10 mouse cellular contexts compared by ENCODE assay signal in genomic region chrX:73476621-73477020, GRCm38 (mm10). TPM values are rescaled to one million over a fixed set of nuclear protein-coding genes. Genes with fewer than 3 reads are reported as not detected.
DNase-seq lines count a peak whose midpoint lies in the region; ATAC-seq and TF ChIP-seq lines count a peak whose summit lies in the region.
"Had no signal": no experiment of that assay in that cellular context is flagged by ENCODE, and none has a peak within 500 bp of the region (broad histone marks: within the 10 kb centered on the region; RNA-seq: fewer than 3 reads in every experiment).

No protein-coding gene starts in this region.

- WGBS in limb, embryonic 13.5 days, result 70% methylated on average over 2 of the region's 2 CpGs
- WGBS in limb, embryonic 10.5 days, result 63% methylated on average over 2 of the region's 2 CpGs
- WGBS in liver, embryonic 11.5 days, result 57% methylated on average over 2 of the region's 2 CpGs
- WGBS in hindbrain, postnatal 0 days, result 77% methylated on average over 2 of the region's 2 CpGs
- 83% methylated on average over 2 of the region's 2 CpGs for WGBS in hindbrain, embryonic 16.5 days

- H3K4me2 ChIP-seq in limb, embryonic 13.5 days (replicated peaks), result no peak overlapping the region
- H3K4me2 ChIP-seq in liver, embryonic 11.5 days, result no peak overlapping the region
- H3K4me2 ChIP-seq in hindbrain, postnatal 0 days (ENCODE audit: low read depth, low read length), result no peak overlapping the region
- H3K4me2 ChIP-seq in hindbrain, embryonic 16.5 days (ENCODE audit: low read length), result no peak overlapping the region

- peaks cover 8% of the 10 kb centered on the region; the same call in 1 of the 2 replicates for H3K27me3 ChIP-seq in limb, embryonic 13.5 days
- H3K27me3 ChIP-seq in limb, embryonic 10.5 days (ENCODE audit: low read depth, poor library complexity, severe bottlenecking), result peaks cover 98% of the 10 kb centered on the region
- H3K27me3 ChIP-seq in liver, embryonic 11.5 days (replicated peaks; ENCODE audit: control insufficient read depth, insufficient read depth, low read length), result peaks cover 19% of the 10 kb centered on the region
- H3K27me3 ChIP-seq in hindbrain, postnatal 0 days (ENCODE audit: insufficient read depth, low read length), result no peaks in the 10 kb centered on the region
- no peaks in the 10 kb centered on the region; the same call in 1 of the 2 replicates for H3K27me3 ChIP-seq in hindbrain, embryonic 16.5 days (replicated peaks; ENCODE audit: control insufficient read depth, insufficient read depth, low read length)

- intact Hi-C loops in heart, postnatal 14 days (cut with DNase I), result loop anchor here (10.0 kb wide), 1 partner anchor 78 kb away; no protein-coding TSS in a partner anchor

- no peak overlapping the region for H3K9ac ChIP-seq in limb, embryonic 13.5 days
- no peak overlapping the region for H3K9ac ChIP-seq in liver, embryonic 11.5 days (ENCODE audit: low read depth, low read length)
- no peak overlapping the region for H3K9ac ChIP-seq in hindbrain, postnatal 0 days (replicated peaks; ENCODE audit: low read length)
- H3K9ac ChIP-seq in hindbrain, embryonic 16.5 days (ENCODE audit: low read depth, low read length), result no peak overlapping the region

- 0 out of 2 replicates have a peak overlapping the region, but pooled peaks have one; percentile 3 for H3K27ac ChIP-seq in limb, embryonic 13.5 days
- H3K27ac ChIP-seq in limb, embryonic 10.5 days, result no peak overlapping the region
- H3K27ac ChIP-seq in liver, embryonic 11.5 days (ENCODE audit: low read depth, low read length), result peak overlapping the region; percentile 6; the same call in 1 of the 2 replicates
- no peak overlapping the region for H3K27ac ChIP-seq in hindbrain, postnatal 0 days
- H3K27ac ChIP-seq in hindbrain, embryonic 16.5 days (ENCODE audit: low read depth, low read length), result no peak overlapping the region

- no peaks in the 10 kb centered on the region for H3K9me3 ChIP-seq in limb, embryonic 13.5 days
- no peaks in the 10 kb centered on the region for H3K9me3 ChIP-seq in limb, embryonic 10.5 days (replicated peaks)
- no peaks in the 10 kb centered on the region for H3K9me3 ChIP-seq in liver, embryonic 11.5 days (ENCODE audit: control insufficient read depth, low read length)
- no peaks in the 10 kb centered on the region for H3K9me3 ChIP-seq in hindbrain, postnatal 0 days (ENCODE audit: low read length)
- H3K9me3 ChIP-seq in hindbrain, embryonic 16.5 days (ENCODE audit: control insufficient read depth, low read length), result no peaks in the 10 kb centered on the region
- H3K9me3 ChIP-seq: megakaryocyte, embryonic 14.5 days had no signal

- no peak overlapping the region for H3K4me3 ChIP-seq in limb, embryonic 13.5 days
- H3K4me3 ChIP-seq in limb, embryonic 10.5 days, result no peak overlapping the region
- H3K4me3 ChIP-seq in liver, embryonic 11.5 days (ENCODE audit: low read depth, low read length), result no peak overlapping the region
- H3K4me3 ChIP-seq in hindbrain, postnatal 0 days (ENCODE audit: low read length), result no peak overlapping the region
- H3K4me3 ChIP-seq in hindbrain, embryonic 16.5 days (ENCODE audit: low read length), result no peak overlapping the region
- H3K4me3 ChIP-seq: megakaryocyte, embryonic 14.5 days had no signal

- H3K36me3 ChIP-seq in limb, embryonic 13.5 days, result no peaks in the 10 kb centered on the region
- H3K36me3 ChIP-seq in limb, embryonic 10.5 days, result no peaks in the 10 kb centered on the region
- no peaks in the 10 kb centered on the region for H3K36me3 ChIP-seq in liver, embryonic 11.5 days (ENCODE audit: control insufficient read depth, insufficient read depth, low read length)
- H3K36me3 ChIP-seq in hindbrain, postnatal 0 days (ENCODE audit: insufficient read depth, low read length), result no peaks in the 10 kb centered on the region
- no peaks in the 10 kb centered on the region for H3K36me3 ChIP-seq in hindbrain, embryonic 16.5 days (ENCODE audit: control insufficient read depth, insufficient read depth, low read length)

- peaks cover 33% of the 10 kb centered on the region for H3K4me1 ChIP-seq in limb, embryonic 13.5 days
- peaks cover 32% of the 10 kb centered on the region for H3K4me1 ChIP-seq in limb, embryonic 10.5 days
- peaks cover 12% of the 10 kb centered on the region; the same call in 1 of the 2 replicates for H3K4me1 ChIP-seq in liver, embryonic 11.5 days (replicated peaks; ENCODE audit: control insufficient read depth, insufficient read depth, low read length)
- H3K4me1 ChIP-seq in hindbrain, postnatal 0 days (ENCODE audit: insufficient read depth, low read length), result no peaks in the 10 kb centered on the region
- no peaks in the 10 kb centered on the region for H3K4me1 ChIP-seq in hindbrain, embryonic 16.5 days (ENCODE audit: control insufficient read depth, insufficient read depth, low read depth, low read length)

- no peak for DNase-seq in limb, embryonic 10.5 days (ENCODE audit: low spot score)
- peak; percentile 45 to 59 for DNase-seq in heart, postnatal 14 days
- no peak for DNase-seq in liver, embryonic 11.5 days (ENCODE audit: low spot score)
- peak; percentile 48 for DNase-seq in testis, postnatal 14 days (ENCODE audit: low spot score)
- DNase-seq in hindbrain, postnatal 0 days (ENCODE audit: low spot score), result no peak
- no peak for DNase-seq in ovary, postnatal 14 days (ENCODE audit: low spot score)

- TF ChIP-seq CTCF in hindbrain, postnatal 0 days (IDR thresholded peaks at IDR 0.05; ENCODE audit: low read depth), result no peak

- ATAC-seq in limb, embryonic 13.5 days (ENCODE audit: low FRiP score, low read depth), result no peak
- ATAC-seq in liver, embryonic 11.5 days (replicated peaks; ENCODE audit: low FRiP score), result peak; percentile 66
- no peak for ATAC-seq in hindbrain, postnatal 0 days
- no peak for ATAC-seq in hindbrain, embryonic 16.5 days

RNA-seq across cellular contexts. Expression of gene Bgn, which starts 6.8 kb away (rescaled TPM):
- polyA plus RNA-seq in limb, embryonic 13.5 days (2015; fragmentation: Nextera tagmentation; extraction: Ambion mirVana), result 67.7 and 68.8 TPM in 2 replicates
- 7.9 and 11.5 TPM in 2 replicates for polyA plus RNA-seq in limb, embryonic 10.5 days (2016; fragmentation: Nextera tagmentation; extraction: Ambion mirVana)
- 100 to 1,000 TPM; 216 to 248 TPM for total RNA-seq in heart, postnatal 14 days (2021)
- 21.5 and 22.9 TPM in 2 replicates for polyA plus RNA-seq in liver, embryonic 11.5 days (2014; fragmentation: Nextera tagmentation; extraction: Ambion mirVana)
- total RNA-seq in hindbrain, postnatal 0 days (2014; rRNA removed), result 51.9 and 68.9 TPM in 2 replicates
- 17.9 and 23.7 TPM in 2 replicates for polyA plus RNA-seq in hindbrain, postnatal 0 days (2015; fragmentation: Nextera tagmentation; extraction: Ambion mirVana)
- polyA plus RNA-seq in hindbrain, embryonic 16.5 days (2015; fragmentation: Nextera tagmentation; extraction: Ambion mirVana), result 23.2 and 40.9 TPM in 2 replicates

RNA-seq across cellular contexts. Expression of gene Haus7, which starts 17.8 kb away (rescaled TPM):
- polyA plus RNA-seq in limb, embryonic 13.5 days (2015; fragmentation: Nextera tagmentation; extraction: Ambion mirVana), result 77.0 and 85.2 TPM in 2 replicates
- polyA plus RNA-seq in limb, embryonic 10.5 days (2016; fragmentation: Nextera tagmentation; extraction: Ambion mirVana), result 98.4 and 102 TPM in 2 replicates
- 1 to 10 TPM; 8.3 to 8.8 TPM for total RNA-seq in heart, postnatal 14 days (2021)
- polyA plus RNA-seq in liver, embryonic 11.5 days (2014; fragmentation: Nextera tagmentation; extraction: Ambion mirVana), result 66.2 and 67.8 TPM in 2 replicates
- total RNA-seq in hindbrain, postnatal 0 days (2014; rRNA removed), result 22.0 and 33.5 TPM in 2 replicates
- polyA plus RNA-seq in hindbrain, postnatal 0 days (2015; fragmentation: Nextera tagmentation; extraction: Ambion mirVana), result 62.8 and 63.7 TPM in 2 replicates
- polyA plus RNA-seq in hindbrain, embryonic 16.5 days (2015; fragmentation: Nextera tagmentation; extraction: Ambion mirVana), result 68.4 and 70.7 TPM in 2 replicates

RNA-seq across cellular contexts. Expression of gene Atp2b3, which starts 26.3 kb away (rescaled TPM):
- 0.24 and 0.31 TPM in 2 replicates for polyA plus RNA-seq in limb, embryonic 13.5 days (2015; fragmentation: Nextera tagmentation; extraction: Ambion mirVana)
- 0.05 and 0.06 TPM in 2 replicates for polyA plus RNA-seq in limb, embryonic 10.5 days (2016; fragmentation: Nextera tagmentation; extraction: Ambion mirVana)
- under 1 TPM in 1 of 2 experiments, not detected in 1; 0.14 TPM for total RNA-seq in heart, postnatal 14 days (2021)
- polyA plus RNA-seq in liver, embryonic 11.5 days (2014; fragmentation: Nextera tagmentation; extraction: Ambion mirVana), result 0.09 and 0.10 TPM in 2 replicates
- 40.9 and 44.0 TPM in 2 replicates for total RNA-seq in hindbrain, postnatal 0 days (2014; rRNA removed)
- polyA plus RNA-seq in hindbrain, postnatal 0 days (2015; fragmentation: Nextera tagmentation; extraction: Ambion mirVana), result 8.1 and 8.2 TPM in 2 replicates
- 8.9 and 9.1 TPM in 2 replicates for polyA plus RNA-seq in hindbrain, embryonic 16.5 days (2015; fragmentation: Nextera tagmentation; extraction: Ambion mirVana)

RNA-seq across cellular contexts. Expression of gene Trex2, which starts 41.5 kb away (rescaled TPM):
- not detected in 2 replicates for polyA plus RNA-seq in limb, embryonic 13.5 days (2015; fragmentation: Nextera tagmentation; extraction: Ambion mirVana)
- not detected in 2 replicates for polyA plus RNA-seq in limb, embryonic 10.5 days (2016; fragmentation: Nextera tagmentation; extraction: Ambion mirVana)
- total RNA-seq in heart, postnatal 14 days (2021), result not detected
- not detected in 2 replicates for polyA plus RNA-seq in liver, embryonic 11.5 days (2014; fragmentation: Nextera tagmentation; extraction: Ambion mirVana)
- total RNA-seq in hindbrain, postnatal 0 days (2014; rRNA removed), result not detected in 2 replicates
- polyA plus RNA-seq in hindbrain, postnatal 0 days (2015; fragmentation: Nextera tagmentation; extraction: Ambion mirVana), result not detected in 2 replicates
- polyA plus RNA-seq in hindbrain, embryonic 16.5 days (2015; fragmentation: Nextera tagmentation; extraction: Ambion mirVana), result not detected in 2 replicates
- polyA plus RNA-seq: cortical plate, adult 2 months had no signal

Comparison
In these comparisons a context has a peak if more than half of its experiments do, and no peak if none do; other contexts are left out.
1. H3K27ac ChIP-seq: peak in limb, embryonic 13.5 days (single experiment) and liver, embryonic 11.5 days (single experiment); none in limb, embryonic 10.5 days (single experiment), hindbrain, postnatal 0 days (single experiment) and hindbrain, embryonic 16.5 days (single experiment).
2. DNase-seq: peak in heart, postnatal 14 days (2 of 2) and testis, postnatal 14 days (single experiment); none in limb, embryonic 10.5 days (single experiment), liver, embryonic 11.5 days (single experiment), hindbrain, postnatal 0 days (single experiment) and ovary, postnatal 14 days (single experiment).